Mouse (Mus musculus): ENCODE results near the gene Strn. TPM values are rescaled to one million over a fixed set of nuclear protein-coding genes. Genes with fewer than 3 reads are reported as not detected.

Gene Strn
- polyA plus RNA-seq, 2 experiments = 3.1 TPM

DNA sequence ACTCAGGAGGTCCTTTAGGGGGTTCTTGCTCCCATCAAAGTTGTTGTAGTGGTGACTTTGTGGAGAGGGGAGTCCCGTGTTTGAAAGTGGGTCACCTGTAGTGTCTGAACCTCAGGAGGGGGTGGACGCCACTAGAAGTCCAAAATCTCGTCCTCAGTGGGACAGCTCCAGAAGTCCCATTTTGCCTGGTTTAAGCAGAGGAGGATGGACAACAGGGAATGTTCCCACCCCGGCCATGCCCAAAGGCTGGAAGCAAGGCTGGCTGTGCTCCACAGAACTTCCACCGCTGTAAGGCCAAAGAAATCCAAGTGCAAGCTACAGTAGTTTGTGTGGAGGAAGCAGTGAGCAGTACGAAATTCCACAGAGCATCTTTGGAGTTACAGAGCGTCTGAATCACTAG is 117.0 kb downstream of the Strn start:
- Histone ChIP-seq H3K4me1 (replicated peaks; ENCODE audit: control insufficient read depth in 2 of 2, insufficient read depth in 2 of 2, low read length in 1 of 2) (no peaks in the 10 kb centered on the region), H3K27me3 (ENCODE audit: control insufficient read depth, insufficient read depth, low read length) (no peaks in the 10 kb centered on the region), H3K4me2 (ENCODE audit: low read depth) (no peak overlapping the region), H3K9me3 (ENCODE audit: control insufficient read depth, low read length) (no peaks in the 10 kb centered on the region), H3K27ac (no peak overlapping the region), H3K9ac (replicated peaks) (no peak overlapping the region), H3K4me3 (ENCODE audit: insufficient read depth in 1 of 2, low read depth in 2 of 2, low read length in 2 of 2) (no peak overlapping the region), H3K36me3 (replicated peaks; ENCODE audit: control insufficient read depth, insufficient read depth, low read depth) (no peaks in the 10 kb centered on the region)
- ATAC-seq (ENCODE audit: insufficient read depth) (no peak), DNase-seq (ENCODE audit: low read depth in 3 of 3, low spot score in 3 of 3) (no peak)
- no peak for TF ChIP-seq CTCF (IDR thresholded peaks at IDR 0.05; ENCODE audit: low read depth)
- TF ChIP-seq EP300 (IDR thresholded peaks at IDR 0.05; ENCODE audit: low read depth) = no peak
- WGBS (ENCODE audit: insufficient replicate concordance) = 64% methylated on average over 7 of the region's 7 CpGs

DNA sequence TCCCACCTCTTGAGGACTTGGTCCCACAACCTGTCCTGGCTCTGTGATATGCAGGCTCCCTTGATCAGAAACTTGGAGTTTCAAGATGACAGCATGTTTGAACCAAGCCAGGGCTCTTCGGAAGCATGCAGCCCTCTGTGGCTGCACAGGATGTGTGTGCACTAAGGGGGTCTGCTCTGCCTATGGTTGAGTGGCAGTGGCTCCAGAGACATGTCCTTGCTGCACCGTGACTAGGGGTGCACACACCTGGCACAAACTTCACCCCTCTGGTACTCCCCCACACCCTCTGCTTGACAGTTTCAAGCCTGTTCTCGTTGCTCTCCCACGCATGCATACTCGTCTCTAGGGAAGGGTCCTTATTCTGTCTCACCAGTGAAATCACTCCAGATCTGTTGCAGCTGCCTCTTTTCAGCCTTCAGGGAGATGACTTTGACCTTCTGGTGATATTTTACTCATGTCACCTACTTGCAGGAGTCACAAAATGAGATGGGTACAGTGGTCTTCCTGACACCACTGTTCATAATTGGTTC is 118.8 kb downstream of the Strn start:
- H3K36me3 ChIP-seq (replicated peaks; ENCODE audit: control insufficient read depth, insufficient read depth, low read depth) = no peaks in the 10 kb centered on the region
- no peak overlapping the region for H3K9ac ChIP-seq (replicated peaks)
- DNase-seq (ENCODE audit: low read depth in 3 of 3, low spot score in 3 of 3) (no peak), ATAC-seq (ENCODE audit: insufficient read depth) (no peak)
- no peaks in the 10 kb centered on the region for H3K9me3 ChIP-seq (ENCODE audit: control insufficient read depth, low read length)
- H3K4me1 ChIP-seq (replicated peaks; ENCODE audit: control insufficient read depth in 2 of 2, insufficient read depth in 2 of 2, low read length in 1 of 2) = no peaks in the 10 kb centered on the region
- no peak overlapping the region for H3K27ac ChIP-seq
- H3K27me3 ChIP-seq (ENCODE audit: control insufficient read depth, insufficient read depth, low read length) = no peaks in the 10 kb centered on the region
- H3K4me3 ChIP-seq (ENCODE audit: insufficient read depth in 1 of 2, low read depth in 2 of 2, low read length in 2 of 2) = no peak overlapping the region
- TF ChIP-seq EP300 (IDR thresholded peaks at IDR 0.05; ENCODE audit: low read depth) = no peak
- TF ChIP-seq CTCF (IDR thresholded peaks at IDR 0.05; ENCODE audit: low read depth) = no peak
- H3K4me2 ChIP-seq (ENCODE audit: low read depth) = no peak overlapping the region
- 67% methylated on average over 5 of the region's 5 CpGs for WGBS (ENCODE audit: insufficient replicate concordance)

DNA sequence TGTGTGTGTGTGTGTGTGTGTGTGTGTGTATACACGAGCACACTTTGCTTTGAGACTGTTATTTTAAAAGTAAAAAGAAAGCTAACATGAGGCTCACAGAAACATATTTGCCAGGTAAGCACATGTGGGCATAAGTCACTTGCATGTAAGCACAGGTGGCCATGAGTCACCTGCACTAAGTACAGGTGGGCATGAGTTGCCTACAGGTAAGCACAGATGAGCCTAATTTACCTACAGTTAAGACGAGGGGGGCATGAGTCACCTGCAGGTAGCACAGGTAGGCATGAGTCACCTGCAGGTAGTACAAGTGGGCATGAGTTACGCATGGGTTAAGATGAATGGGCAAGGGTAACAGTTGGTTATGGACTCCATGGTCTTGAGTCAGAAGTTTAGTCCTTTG is 121.9 kb downstream of the Strn start:
- no peaks in the 10 kb centered on the region for H3K27me3 ChIP-seq (ENCODE audit: control insufficient read depth, insufficient read depth, low read length)
- no peaks in the 10 kb centered on the region for H3K36me3 ChIP-seq (replicated peaks; ENCODE audit: control insufficient read depth, insufficient read depth, low read depth)
- ATAC-seq (ENCODE audit: insufficient read depth) (no peak), DNase-seq (ENCODE audit: low read depth in 3 of 3, low spot score in 3 of 3) (no peak)
- H3K9ac ChIP-seq (replicated peaks) = no peak overlapping the region
- H3K9me3 ChIP-seq (ENCODE audit: control insufficient read depth, low read length) = no peaks in the 10 kb centered on the region
- H3K27ac ChIP-seq = no peak overlapping the region
- no peak overlapping the region for H3K4me2 ChIP-seq (ENCODE audit: low read depth)
- TF ChIP-seq CTCF (IDR thresholded peaks at IDR 0.05; ENCODE audit: low read depth) (no peak), EP300 (IDR thresholded peaks at IDR 0.05; ENCODE audit: low read depth) (no peak)
- no peaks in the 10 kb centered on the region for H3K4me1 ChIP-seq (replicated peaks; ENCODE audit: control insufficient read depth in 2 of 2, insufficient read depth in 2 of 2, low read length in 1 of 2)
- 55% methylated on average over 3 of the region's 3 CpGs for WGBS (ENCODE audit: insufficient replicate concordance)
- H3K4me3 ChIP-seq (ENCODE audit: insufficient read depth in 1 of 2, low read depth in 2 of 2, low read length in 2 of 2) = no peak overlapping the region

DNA sequence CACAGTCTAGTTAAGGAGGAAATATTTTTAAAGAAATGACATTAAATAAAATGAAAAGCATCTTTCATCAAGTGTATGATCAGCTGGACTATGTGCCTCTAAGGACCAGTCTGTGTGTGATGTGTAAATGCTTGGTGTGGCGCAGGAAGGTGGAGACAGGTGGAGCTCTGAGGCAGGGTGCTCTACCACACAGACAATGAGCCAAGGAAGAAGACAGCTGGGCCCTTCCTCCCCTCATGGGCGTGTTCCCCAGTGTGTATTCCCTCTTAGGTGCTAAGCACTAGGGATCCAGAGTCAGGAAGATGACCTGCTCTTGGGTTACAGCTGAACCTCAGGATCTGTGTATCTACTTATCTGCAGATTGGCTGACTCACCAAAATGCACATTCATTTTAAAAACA is 122.5 kb downstream of the Strn start:
- no peaks in the 10 kb centered on the region for H3K27me3 ChIP-seq (ENCODE audit: control insufficient read depth, insufficient read depth, low read length)
- ATAC-seq (ENCODE audit: insufficient read depth) = no peak

DNA sequence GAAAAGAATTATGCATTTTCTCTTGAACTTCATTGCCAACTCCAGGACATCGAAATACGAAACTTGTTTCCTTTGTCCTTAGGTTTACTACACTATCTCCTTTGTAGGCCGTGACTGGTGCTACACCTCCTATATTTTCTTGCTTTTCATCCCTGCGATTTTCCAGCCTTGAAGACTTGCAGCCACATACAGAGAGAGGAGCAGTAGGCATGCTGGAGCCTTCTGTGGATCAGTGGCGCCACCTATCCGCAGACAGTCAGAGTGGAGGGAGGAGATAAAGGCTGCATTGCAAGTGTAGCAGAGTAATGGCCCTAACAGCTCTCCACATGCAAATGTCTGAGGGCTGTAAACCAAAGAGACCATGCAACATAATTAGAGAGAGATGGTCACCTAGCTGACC is 125.9 kb downstream of the Strn start:
- Histone ChIP-seq H3K4me3 (ENCODE audit: insufficient read depth in 1 of 2, low read depth in 2 of 2, low read length in 2 of 2) (no peak overlapping the region), H3K36me3 (replicated peaks; ENCODE audit: control insufficient read depth, insufficient read depth, low read depth) (no peaks in the 10 kb centered on the region), H3K4me2 (ENCODE audit: low read depth) (no peak overlapping the region), H3K9me3 (ENCODE audit: control insufficient read depth, low read length) (no peaks in the 10 kb centered on the region), H3K27me3 (ENCODE audit: control insufficient read depth, insufficient read depth, low read length) (no peaks in the 10 kb centered on the region), H3K9ac (replicated peaks) (no peak overlapping the region), H3K4me1 (replicated peaks; ENCODE audit: control insufficient read depth in 2 of 2, insufficient read depth in 2 of 2, low read length in 1 of 2) (0 out of 4 replicates have a peak, but pooled peaks cover 0 to 4% of the 10 kb centered on the region in 2 experiments), H3K27ac (no peak overlapping the region)
- TF ChIP-seq EP300 (IDR thresholded peaks at IDR 0.05; ENCODE audit: low read depth) = no peak
- peak; percentile 69 for TF ChIP-seq CTCF (IDR thresholded peaks at IDR 0.05; ENCODE audit: low read depth)
- WGBS (ENCODE audit: insufficient replicate concordance) = 58% methylated on average over 6 of the region's 6 CpGs
- ATAC-seq (ENCODE audit: insufficient read depth) (no peak), DNase-seq (ENCODE audit: low read depth in 3 of 3, low spot score in 3 of 3) (no peak)

More for the DNA sequence above, 122.5 kb downstream of the Strn start:
- Histone ChIP-seq H3K36me3 (replicated peaks; ENCODE audit: control insufficient read depth, insufficient read depth, low read depth) (no peaks in the 10 kb centered on the region), H3K4me3 (ENCODE audit: insufficient read depth in 1 of 2, low read depth in 2 of 2, low read length in 2 of 2) (no peak overlapping the region), H3K9me3 (ENCODE audit: control insufficient read depth, low read length) (no peaks in the 10 kb centered on the region), H3K4me1 (replicated peaks; ENCODE audit: control insufficient read depth in 2 of 2, insufficient read depth in 2 of 2, low read length in 1 of 2) (no peaks in the 10 kb centered on the region), H3K9ac (replicated peaks) (no peak overlapping the region), H3K27ac (no peak overlapping the region), H3K4me2 (ENCODE audit: low read depth) (no peak overlapping the region)
- 36% methylated on average over 2 of the region's 2 CpGs for WGBS (ENCODE audit: insufficient replicate concordance)
- TF ChIP-seq EP300 (IDR thresholded peaks at IDR 0.05; ENCODE audit: low read depth) = no peak
- TF ChIP-seq CTCF (IDR thresholded peaks at IDR 0.05; ENCODE audit: low read depth) = no peak
- no peak for DNase-seq (ENCODE audit: low read depth in 3 of 3, low spot score in 3 of 3)

All from liver, embryonic 14.5 days (tissue).